Mouse (Mus musculus): ENCODE data around the gene Actr3b.

The Actr3b gene

GRCm38 (mm10) chr5:25886708-25887107, 126.9 kb downstream of the Actr3b start:
- DNase-seq (ENCODE audit: low read depth, low spot score), result no peak

GRCm38 (mm10) chr5:25889746-25890382, 130.1 kb downstream of the Actr3b start:
- no peak for DNase-seq (ENCODE audit: low read depth, low spot score)

- DNase-seq (ENCODE audit: low read depth, low spot score), result no peak
These were observed 131.5 kb downstream of the Actr3b start for GRCm38 (mm10) chr5:25891321-25891720.
